Mouse (Mus musculus): ENCODE measurements around the gene Parp1. TPM values are rescaled to one million over a fixed set of nuclear protein-coding genes. Genes with fewer than 3 reads are reported as not detected.

The Parp1 gene
- polyA plus RNA-seq, 1 experiment from 2014 or later, result 138 TPM

DNA sequence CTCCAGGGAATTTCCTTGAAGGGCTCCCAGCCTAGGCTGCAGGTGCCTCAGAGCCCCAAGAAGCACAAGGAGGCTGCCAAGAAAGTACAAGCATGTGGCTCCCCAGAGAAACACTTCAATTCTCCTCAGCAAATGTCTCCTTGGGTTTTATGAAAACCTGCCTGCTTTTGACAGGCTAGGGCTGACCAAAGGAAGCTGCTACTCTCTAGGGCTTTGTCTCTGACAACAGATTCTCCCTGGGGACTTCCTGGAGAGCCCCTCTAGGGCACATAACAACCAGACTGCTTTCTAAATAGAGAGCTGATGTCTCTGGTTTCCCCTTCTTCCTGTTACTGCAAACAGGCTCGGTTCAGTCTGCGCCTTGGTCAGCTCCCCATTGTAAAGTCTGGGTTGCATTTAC is 27.5 kb upstream of the Parp1 start:
- no peaks in the 10 kb centered on the region for H3K9me3 ChIP-seq (ENCODE audit: control insufficient read depth, low read length)
- H3K9ac ChIP-seq (replicated peaks; ENCODE audit: low read depth, low read length), result no peak overlapping the region
- 47% methylated on average over 2 of the region's 2 CpGs for WGBS
- H3K4me3 ChIP-seq (replicated peaks; ENCODE audit: low read length), result no peak overlapping the region
- peaks cover 9% of the 10 kb centered on the region for H3K4me1 ChIP-seq (replicated peaks; ENCODE audit: control insufficient read depth, insufficient read depth, low read length)
- H3K27me3 ChIP-seq (replicated peaks; ENCODE audit: control insufficient read depth, insufficient read depth, low read length), result no peaks in the 10 kb centered on the region
- no peak overlapping the region for H3K4me2 ChIP-seq (ENCODE audit: low read length)
- H3K36me3 ChIP-seq (ENCODE audit: control insufficient read depth, insufficient read depth), result no peaks in the 10 kb centered on the region
- no peak for ATAC-seq
- H3K27ac ChIP-seq (ENCODE audit: low read length), result no peak overlapping the region

DNA sequence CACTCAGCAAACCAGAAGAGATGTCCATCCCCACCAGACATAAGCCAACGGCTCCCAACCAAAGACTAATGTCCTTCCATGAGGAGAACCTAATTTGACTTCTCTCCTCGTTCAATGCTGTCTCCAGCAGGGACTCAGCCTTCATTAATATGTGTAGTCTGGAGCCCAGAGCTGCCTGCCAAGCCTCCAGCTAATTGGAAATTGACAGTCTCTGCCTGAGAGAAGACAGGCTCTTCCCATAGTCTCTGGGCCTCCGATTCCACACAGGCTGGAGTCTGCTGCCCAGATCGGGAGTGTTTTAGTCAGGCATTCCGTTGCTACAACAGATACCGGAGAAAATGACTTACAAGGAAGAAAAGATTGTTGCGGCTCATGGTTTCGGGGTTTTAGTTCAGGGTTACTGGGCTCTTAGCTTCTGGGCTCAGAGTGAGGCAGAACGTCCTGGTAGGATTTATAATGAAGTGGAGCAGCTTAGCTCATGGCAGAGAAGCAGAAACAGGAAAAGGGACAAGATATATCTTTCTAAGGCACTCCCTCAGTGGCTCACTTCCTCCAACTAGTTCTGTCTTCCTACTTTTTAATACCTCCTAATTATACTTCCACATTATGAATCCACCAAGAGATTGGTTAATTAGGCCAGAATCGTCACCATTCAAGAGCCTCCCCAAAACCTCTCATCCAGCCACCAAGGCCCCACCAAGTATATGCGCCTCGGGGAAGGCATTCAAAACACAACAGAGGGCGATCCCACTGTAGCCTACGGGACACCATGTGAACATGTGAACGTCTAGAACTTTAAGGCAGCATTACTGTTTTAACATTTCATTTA is 26.6 kb upstream of the Parp1 start:
- Histone ChIP-seq H3K4me3 (replicated peaks; ENCODE audit: low read length) (no peak overlapping the region), H3K9me3 (ENCODE audit: control insufficient read depth, low read length) (no peaks in the 10 kb centered on the region), H3K4me1 (replicated peaks; ENCODE audit: control insufficient read depth, insufficient read depth, low read length) (peaks cover 4% of the 10 kb centered on the region), H3K9ac (replicated peaks; ENCODE audit: low read depth, low read length) (no peak overlapping the region), H3K36me3 (ENCODE audit: control insufficient read depth, insufficient read depth) (no peaks in the 10 kb centered on the region), H3K4me2 (ENCODE audit: low read length) (no peak overlapping the region), H3K27me3 (replicated peaks; ENCODE audit: control insufficient read depth, insufficient read depth, low read length) (no peaks in the 10 kb centered on the region), H3K27ac (ENCODE audit: low read length) (no peak overlapping the region)
- peak; percentile 38; the same call in 1 of the 2 replicates for ATAC-seq
- 68% methylated on average over 15 of the region's 15 CpGs for WGBS

DNA sequence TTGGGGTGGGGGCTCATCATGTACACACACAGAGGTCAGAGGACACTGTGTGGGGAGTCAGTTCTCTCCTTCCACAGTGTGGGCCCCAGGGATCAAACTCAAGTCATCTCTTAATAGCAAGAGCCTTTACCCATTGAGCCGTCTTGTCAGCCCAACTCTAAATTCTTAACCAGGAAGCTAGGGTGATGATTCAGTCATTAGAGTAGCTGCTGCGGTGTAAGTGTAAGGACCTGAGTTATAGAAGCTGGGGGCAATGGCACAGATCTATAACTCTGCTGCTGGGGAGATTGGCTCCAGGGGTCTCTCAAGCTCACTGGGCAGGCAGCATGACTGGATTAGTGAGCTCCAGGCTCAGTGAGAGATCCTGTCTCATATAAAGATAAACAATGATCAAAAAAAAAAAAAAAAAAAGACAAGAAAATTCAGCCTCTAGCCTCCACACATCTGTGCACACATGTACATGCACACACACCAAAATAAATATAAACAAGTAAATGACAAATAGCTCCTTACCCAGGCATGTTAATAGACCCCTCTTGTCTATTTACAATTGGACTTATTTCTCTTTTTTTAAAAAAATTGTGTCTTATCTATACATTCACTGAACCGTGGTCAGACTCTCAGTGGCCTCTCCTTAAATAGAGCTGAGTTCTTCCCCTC is 25.9 kb upstream of the Parp1 start:
- H3K4me1 ChIP-seq (replicated peaks; ENCODE audit: control insufficient read depth, insufficient read depth, low read length), result peaks cover 10% of the 10 kb centered on the region
- no peak overlapping the region for H3K9ac ChIP-seq (replicated peaks; ENCODE audit: low read depth, low read length)
- H3K36me3 ChIP-seq (ENCODE audit: control insufficient read depth, insufficient read depth), result no peaks in the 10 kb centered on the region
- no peaks in the 10 kb centered on the region for H3K27me3 ChIP-seq (replicated peaks; ENCODE audit: control insufficient read depth, insufficient read depth, low read length)
- H3K9me3 ChIP-seq (ENCODE audit: control insufficient read depth, low read length), result no peaks in the 10 kb centered on the region
- no peak for ATAC-seq
- no peak overlapping the region for H3K4me3 ChIP-seq (replicated peaks; ENCODE audit: low read length)
- 85% methylated on average over 3 of the region's 3 CpGs for WGBS
- H3K27ac ChIP-seq (ENCODE audit: low read length), result no peak overlapping the region
- H3K4me2 ChIP-seq (ENCODE audit: low read length), result no peak overlapping the region

DNA sequence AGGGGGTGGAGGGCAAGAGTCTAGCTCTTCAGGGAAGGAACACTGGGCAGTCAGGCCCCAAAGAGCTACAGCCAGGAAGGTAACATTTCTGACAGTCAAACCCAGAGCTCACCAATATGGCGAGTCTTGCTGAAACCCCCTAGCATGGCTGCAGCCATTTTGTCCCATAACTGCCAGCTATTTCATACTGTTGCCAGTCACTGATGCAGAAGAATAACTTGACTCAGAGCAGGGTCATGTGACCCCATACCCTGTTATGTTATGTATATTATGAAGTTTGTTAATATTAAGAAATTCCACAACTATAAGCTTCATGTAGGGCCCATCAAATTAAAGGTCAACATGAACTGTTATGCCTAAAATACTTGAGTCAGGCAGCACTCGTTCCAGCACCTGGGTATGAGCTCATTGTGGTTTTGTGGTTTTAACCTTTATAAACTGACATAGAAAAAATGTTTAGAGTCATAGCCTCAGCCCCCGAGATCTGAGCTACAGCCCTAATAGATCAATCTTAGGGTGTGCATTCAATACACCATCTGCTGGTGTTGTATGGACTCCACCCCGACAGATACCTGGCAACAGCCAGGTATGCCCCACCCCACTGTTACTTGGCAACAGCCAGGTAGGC is 22.7 kb upstream of the Parp1 start:
- Histone ChIP-seq H3K4me1 (replicated peaks; ENCODE audit: control insufficient read depth, insufficient read depth, low read length) (peaks cover 19% of the 10 kb centered on the region), H3K36me3 (ENCODE audit: control insufficient read depth, insufficient read depth) (no peaks in the 10 kb centered on the region), H3K4me2 (ENCODE audit: low read length) (no peak overlapping the region), H3K27me3 (replicated peaks; ENCODE audit: control insufficient read depth, insufficient read depth, low read length) (no peaks in the 10 kb centered on the region), H3K9me3 (ENCODE audit: control insufficient read depth, low read length) (no peaks in the 10 kb centered on the region), H3K9ac (replicated peaks; ENCODE audit: low read depth, low read length) (no peak overlapping the region), H3K4me3 (replicated peaks; ENCODE audit: low read length) (no peak overlapping the region), H3K27ac (ENCODE audit: low read length) (no peak overlapping the region)
- no peak for ATAC-seq
- WGBS, result 82% methylated on average over 4 of the region's 4 CpGs

DNA sequence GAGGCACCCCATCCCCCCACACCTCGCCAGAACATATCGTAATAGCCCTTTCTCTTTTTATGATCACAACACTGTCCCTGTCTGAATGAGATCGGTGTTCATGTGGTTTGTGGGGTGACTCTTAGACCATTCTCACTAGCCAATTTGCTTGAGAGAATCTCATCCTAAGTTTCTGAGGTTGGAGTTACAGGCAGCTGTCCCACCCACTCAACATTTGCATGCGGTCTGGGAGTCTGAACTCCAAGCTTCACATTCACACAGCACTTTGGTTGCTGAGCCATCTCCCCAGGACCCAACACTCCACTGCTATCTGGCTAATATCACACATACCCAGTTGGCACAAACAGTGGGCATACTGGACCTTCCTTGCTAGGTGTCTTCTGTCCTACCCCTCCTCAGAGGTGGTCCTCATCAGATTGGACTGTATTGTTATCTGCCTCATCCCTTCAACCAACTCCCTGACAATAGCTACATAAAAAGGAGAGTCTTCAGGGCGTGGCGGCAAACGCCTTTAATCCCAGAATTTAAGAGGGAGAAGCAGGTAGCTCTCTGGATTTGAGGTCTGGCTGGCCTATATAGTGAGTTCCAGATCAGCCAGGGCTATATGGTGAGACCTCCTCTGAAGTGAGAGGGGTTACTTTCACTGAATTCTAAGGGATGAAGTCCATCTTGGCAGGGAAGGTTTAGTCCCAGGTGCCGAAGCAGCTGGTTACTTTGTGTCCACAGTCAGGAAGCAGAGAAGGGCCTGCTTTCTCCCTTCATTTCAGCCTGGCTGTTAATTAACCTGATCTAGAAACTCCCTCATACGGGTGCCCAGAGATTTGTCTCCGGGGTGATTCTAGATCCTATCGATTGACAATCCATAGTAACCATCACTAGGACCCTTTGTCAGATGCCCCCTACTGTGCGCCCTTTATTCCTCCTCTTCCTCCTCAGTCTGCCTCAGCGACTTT is 21.6 kb upstream of the Parp1 start:
- Histone ChIP-seq H3K27ac (ENCODE audit: low read length) (no peak overlapping the region), H3K4me3 (replicated peaks; ENCODE audit: low read length) (no peak overlapping the region), H3K4me1 (replicated peaks; ENCODE audit: control insufficient read depth, insufficient read depth, low read length) (peaks cover 15% of the 10 kb centered on the region), H3K9me3 (ENCODE audit: control insufficient read depth, low read length) (no peaks in the 10 kb centered on the region), H3K9ac (replicated peaks; ENCODE audit: low read depth, low read length) (no peak overlapping the region), H3K4me2 (ENCODE audit: low read length) (no peak overlapping the region), H3K36me3 (ENCODE audit: control insufficient read depth, insufficient read depth) (no peaks in the 10 kb centered on the region), H3K27me3 (replicated peaks; ENCODE audit: control insufficient read depth, insufficient read depth, low read length) (no peaks in the 10 kb centered on the region)
- 47% methylated on average over 13 of the region's 13 CpGs for WGBS
- no peak for ATAC-seq

DNA sequence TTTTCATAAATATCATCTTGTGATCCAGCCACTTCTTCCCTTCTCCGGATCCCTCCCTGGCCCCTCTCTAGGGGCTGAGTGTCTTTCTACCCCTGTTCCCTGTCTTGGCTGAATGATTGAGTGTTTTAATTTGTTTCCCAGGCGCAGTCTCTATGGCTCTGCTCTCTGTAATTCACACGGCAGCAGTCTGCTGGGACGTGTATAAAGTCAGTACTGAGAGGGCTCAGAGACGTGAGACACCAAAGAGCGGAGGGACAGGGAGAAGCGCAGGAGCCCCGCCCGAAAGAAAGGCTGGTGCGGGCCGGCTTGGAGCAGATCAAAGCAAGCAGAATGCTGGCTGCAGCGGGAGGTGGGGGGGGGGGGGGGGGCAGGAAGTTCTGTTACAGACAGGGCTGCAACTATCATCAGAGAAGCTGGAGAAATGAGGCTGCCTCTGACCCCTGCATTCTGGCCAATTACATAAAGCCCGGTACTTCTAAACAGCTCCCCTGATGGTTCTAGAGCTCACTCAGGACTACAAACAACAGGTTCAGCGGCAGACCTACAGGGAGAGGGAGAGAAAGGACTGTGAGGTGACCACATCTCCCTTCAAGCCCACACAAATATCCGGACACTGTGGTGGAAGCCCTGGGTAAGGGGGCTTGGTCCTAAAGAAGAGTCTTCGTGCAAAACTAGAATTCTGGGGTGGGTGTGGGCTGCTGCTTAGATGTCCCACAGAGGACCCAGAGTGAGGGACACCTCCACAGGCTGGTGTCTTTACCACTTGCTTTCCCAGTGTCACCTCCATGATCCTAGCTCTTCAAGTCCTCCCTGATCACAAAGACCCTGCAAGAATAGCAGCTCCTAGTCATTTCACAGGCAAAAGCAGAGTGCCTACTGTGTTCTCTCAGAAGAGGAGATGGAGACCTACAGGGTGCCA is 20.7 kb upstream of the Parp1 start:
- H3K27ac ChIP-seq (ENCODE audit: low read length), result no peak overlapping the region
- no peak overlapping the region for H3K4me3 ChIP-seq (replicated peaks; ENCODE audit: low read length)
- no peak overlapping the region for H3K9ac ChIP-seq (replicated peaks; ENCODE audit: low read depth, low read length)

DNA sequence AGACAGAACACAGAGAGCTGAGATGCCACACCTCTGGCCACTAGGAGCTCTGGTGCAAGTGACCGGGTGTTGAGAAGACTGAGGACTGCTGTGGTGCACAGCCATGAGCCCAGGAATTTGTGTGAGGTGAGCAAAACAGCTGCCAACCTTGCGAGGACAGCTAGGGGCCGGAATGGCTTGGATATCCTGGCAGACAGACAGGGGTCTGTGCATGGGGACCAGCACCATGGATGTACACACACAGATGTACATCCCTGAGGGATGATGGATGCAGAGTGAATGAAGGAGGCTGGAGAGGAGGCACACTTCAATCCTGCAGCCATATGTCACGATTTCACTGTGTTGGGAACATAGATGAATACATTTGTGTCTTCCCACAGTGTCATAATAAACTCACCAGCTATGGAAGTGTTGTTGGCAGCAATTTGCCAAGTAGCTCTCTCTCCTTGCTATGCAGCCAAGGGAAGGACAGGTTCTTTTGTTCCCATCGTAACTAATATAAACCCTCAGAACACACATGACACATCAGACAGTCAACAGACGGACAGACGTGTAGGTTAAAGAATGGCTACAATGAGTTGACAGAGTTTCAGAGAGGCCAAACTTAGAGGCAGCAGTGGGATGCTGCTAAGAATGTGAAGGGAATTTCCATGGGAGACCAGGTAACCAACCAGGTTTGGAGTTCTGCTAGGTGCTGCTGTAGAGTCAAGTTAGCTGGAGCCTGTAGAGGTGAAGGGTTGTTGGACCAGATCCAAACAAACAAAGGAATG is 19.0 kb upstream of the Parp1 start:
- Histone ChIP-seq H3K27ac (ENCODE audit: low read length) (no peak overlapping the region), H3K9ac (replicated peaks; ENCODE audit: low read depth, low read length) (no peak overlapping the region), H3K4me3 (replicated peaks; ENCODE audit: low read length) (no peak overlapping the region), H3K4me1 (replicated peaks; ENCODE audit: control insufficient read depth, insufficient read depth, low read length) (peaks cover 15% of the 10 kb centered on the region), H3K27me3 (replicated peaks; ENCODE audit: control insufficient read depth, insufficient read depth, low read length) (no peaks in the 10 kb centered on the region), H3K9me3 (ENCODE audit: control insufficient read depth, low read length) (no peaks in the 10 kb centered on the region), H3K36me3 (ENCODE audit: control insufficient read depth, insufficient read depth) (no peaks in the 10 kb centered on the region), H3K4me2 (ENCODE audit: low read length) (no peak overlapping the region)
- peak; percentile 29; the same call in 1 of the 2 replicates for ATAC-seq
- WGBS, result 57% methylated on average over 7 of the region's 7 CpGs

More for the DNA sequence above, 20.7 kb upstream of the Parp1 start:
- no peaks in the 10 kb centered on the region for H3K9me3 ChIP-seq (ENCODE audit: control insufficient read depth, low read length)
- H3K27me3 ChIP-seq (replicated peaks; ENCODE audit: control insufficient read depth, insufficient read depth, low read length), result no peaks in the 10 kb centered on the region
- peaks cover 15% of the 10 kb centered on the region for H3K4me1 ChIP-seq (replicated peaks; ENCODE audit: control insufficient read depth, insufficient read depth, low read length)
- peak; percentile 63 for ATAC-seq
- no peaks in the 10 kb centered on the region for H3K36me3 ChIP-seq (ENCODE audit: control insufficient read depth, insufficient read depth)
- WGBS, result 2% methylated on average over 16 of the region's 16 CpGs
- H3K4me2 ChIP-seq (ENCODE audit: low read length), result peak overlapping the region; percentile 37

DNA sequence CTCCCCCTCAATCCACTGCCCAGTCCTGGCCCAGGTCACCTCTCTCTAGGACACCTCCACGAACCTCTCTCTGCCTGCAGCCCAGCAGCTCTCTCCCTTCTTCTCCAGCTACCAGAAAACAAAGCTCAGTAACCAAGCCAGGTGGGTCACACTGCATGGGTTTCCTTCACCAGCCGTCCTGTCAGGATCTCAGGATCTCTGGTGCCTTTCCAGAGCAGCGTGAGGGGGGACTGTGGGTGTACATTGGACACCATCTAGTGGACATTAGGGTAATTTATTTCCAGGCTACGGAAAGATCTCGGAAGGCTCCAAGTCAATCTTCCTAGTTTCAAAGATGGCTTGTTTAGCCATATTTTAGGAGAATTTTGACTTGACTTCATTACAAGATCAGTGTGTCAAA is 18.0 kb upstream of the Parp1 start:
- H3K27ac ChIP-seq (ENCODE audit: low read length), result no peak overlapping the region
- H3K36me3 ChIP-seq (ENCODE audit: control insufficient read depth, insufficient read depth), result no peaks in the 10 kb centered on the region

More for the DNA sequence above, 18.0 kb upstream of the Parp1 start:
- peak; percentile 17; the same call in 1 of the 2 replicates for ATAC-seq
- Histone ChIP-seq H3K4me1 (replicated peaks; ENCODE audit: control insufficient read depth, insufficient read depth, low read length) (peaks cover 15% of the 10 kb centered on the region), H3K4me3 (replicated peaks; ENCODE audit: low read length) (no peak overlapping the region), H3K9me3 (ENCODE audit: control insufficient read depth, low read length) (no peaks in the 10 kb centered on the region), H3K4me2 (ENCODE audit: low read length) (no peak overlapping the region), H3K27me3 (replicated peaks; ENCODE audit: control insufficient read depth, insufficient read depth, low read length) (no peaks in the 10 kb centered on the region), H3K9ac (replicated peaks; ENCODE audit: low read depth, low read length) (no peak overlapping the region)
- 14% methylated on average over 5 of the region's 5 CpGs for WGBS

Measured in forebrain, embryonic 16.5 days (tissue).